Mouse (Mus musculus) testis, adult 2 months (tissue): ENCODE results near the gene Rpl18. TPM values are rescaled to one million over a fixed set of nuclear protein-coding genes. Genes with fewer than 3 reads are reported as not detected.

Source experiments
- H3K27ac ChIP-seq: fragments of 200-500 bp; 2 replicates; pipeline ENCODE4 v1.5.1; 2012; ENCODE audit warnings: low read depth, low read length; ENCODE audit not compliant: control insufficient read depth, insufficient read depth
- H3K27me3 ChIP-seq: fragments of 200-500 bp; 2 replicates; pipeline ENCODE4 v1.6.1; 2012; ENCODE audit warnings: mild to moderate bottlenecking, low read length, moderate library complexity; ENCODE audit not compliant: control insufficient read depth, insufficient read depth
- H3K36me3 ChIP-seq: fragments of 200-500 bp; 2 replicates; pipeline ENCODE4 v1.6.1; 2012; ENCODE audit warnings: mild to moderate bottlenecking, low read length; ENCODE audit not compliant: control insufficient read depth, insufficient read depth
- H3K4me1 ChIP-seq: fragments of 200-500 bp; 2 replicates; pipeline ENCODE4 v1.6.1; 2012; ENCODE audit warnings: low read length; ENCODE audit not compliant: control insufficient read depth, insufficient read depth
- H3K4me3 ChIP-seq: fragments of 200-500 bp; 2 replicates; pipeline ENCODE4 v1.5.1; 2012; ENCODE audit warnings: low read depth, mild to moderate bottlenecking, low read length, moderate library complexity, mixed read lengths; ENCODE audit not compliant: control insufficient read depth
- CTCF ChIP-seq: fragments of 200-500 bp; IDR thresholded peaks from 2 replicates; pipeline ENCODE4 v1.5.1; 2012; ENCODE audit warnings: low read depth, mild to moderate bottlenecking, inconsistent platforms, low read length, moderate library complexity; ENCODE audit not compliant: control insufficient read depth, insufficient read depth, insufficient replicate concordance
- POLR2A ChIP-seq: fragments of 200-500 bp; IDR thresholded peaks from 2 replicates; pipeline ENCODE4 v1.6.1; 2012; ENCODE audit warnings: low read depth, mild to moderate bottlenecking, inconsistent platforms, low read length, moderate library complexity; ENCODE audit not compliant: control insufficient read depth
- polyA plus RNA-seq: library from polyadenylated mRNA; depleted of rRNA; stranded (reverse); fragments of >200 nt; gene quantifications from 2 replicates; pipeline ENCODE4 v1.2.3, GENCODE M21; 2012; rRNA removed

Gene Rpl18
- polyA plus RNA-seq, result 517 and 652 TPM in 2 replicates

DNA sequence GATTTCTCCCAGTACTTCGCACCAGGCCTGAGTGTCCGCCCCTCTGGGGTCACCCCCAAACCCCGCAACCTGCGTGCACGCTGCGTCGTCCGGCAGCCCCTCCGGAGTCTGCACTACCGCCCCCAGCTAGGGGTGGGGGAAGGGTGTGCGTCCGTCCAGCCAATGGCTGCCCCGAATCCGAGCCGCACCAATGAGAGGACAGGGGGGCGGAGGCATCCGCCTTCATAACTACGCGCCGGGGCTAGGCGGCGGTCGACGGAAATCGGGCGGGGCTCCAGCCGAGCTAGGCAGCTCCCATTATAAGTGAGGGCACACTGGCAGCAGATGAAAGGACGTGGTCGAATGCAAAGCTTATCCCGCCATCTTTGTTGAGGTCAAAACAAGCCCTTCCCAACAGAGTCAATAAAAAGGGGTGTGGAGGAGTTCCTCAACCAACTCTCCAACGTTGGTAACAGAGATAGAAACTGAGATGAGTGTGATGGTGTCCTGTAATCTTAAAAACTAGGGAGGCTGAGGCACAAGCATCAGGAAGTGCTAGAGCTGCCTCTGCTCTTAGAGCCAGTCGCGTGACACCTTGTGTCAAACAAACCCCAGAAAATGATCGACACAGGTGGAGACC lies at the start of gene Rpl18:
Rpl18 (plus strand) TSS at position 368 of the 619 bp plus-strand sequence.
- no peak for TF ChIP-seq CTCF
- TF ChIP-seq POLR2A, result peak; percentile 62; the same call in 1 of the 2 replicates
- Histone ChIP-seq H3K27ac (peak within 1 kb of the TSS; percentile 75), H3K4me3 (peak within 1 kb of the TSS; percentile 94), H3K4me1 (peaks cover 22% of the 10 kb centered on the region), H3K36me3 (peaks cover 4% of the 10 kb centered on the region), H3K27me3 (no peaks in the 10 kb centered on the region)

DNA sequence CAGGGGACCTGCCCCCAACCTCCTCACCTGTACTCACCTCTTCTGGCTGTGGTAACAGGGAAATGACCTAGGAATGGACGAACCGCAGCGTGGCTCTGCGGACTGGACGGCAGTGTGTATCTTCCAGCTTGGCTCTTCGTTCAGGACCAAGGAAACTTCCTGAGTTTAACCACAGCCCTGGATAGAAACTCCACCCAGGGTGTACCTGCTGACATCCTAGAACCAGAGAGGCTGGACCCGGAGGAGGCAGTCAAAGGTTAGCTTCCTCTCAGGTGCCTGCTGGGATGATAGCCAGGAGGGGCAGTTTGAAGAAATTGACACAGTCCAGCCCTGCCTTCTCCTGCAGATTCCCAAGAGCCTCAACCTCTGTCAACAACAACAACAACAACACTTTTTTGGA lies 49.1 kb upstream of the Rpl18 start, which contains the start of gene Fut2:
Fut2 (minus strand) TSS at position 234 of the 400 bp plus-strand sequence.
- H3K27ac ChIP-seq, result no peak within 1 kb of the TSS

DNA sequence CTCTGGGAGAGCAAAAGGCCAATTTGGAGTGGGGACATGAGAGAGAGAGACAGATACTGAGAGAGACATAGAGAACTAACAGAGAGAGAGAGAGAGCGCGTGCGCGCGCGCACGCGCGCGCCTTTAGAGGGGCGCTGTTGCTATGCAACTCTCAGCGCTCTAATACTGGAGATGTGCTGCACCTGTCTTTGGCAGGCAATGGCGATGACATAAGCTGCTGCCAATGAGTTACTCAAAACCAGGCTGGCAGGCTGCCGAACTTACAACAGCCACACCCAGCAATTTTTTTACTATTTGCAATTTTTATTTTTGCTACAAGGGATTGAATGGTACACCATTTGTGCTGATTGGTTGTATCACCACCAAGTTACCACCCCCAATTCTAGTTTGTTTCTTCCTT lies 47.5 kb upstream of the Rpl18 start:
- TF ChIP-seq CTCF (no peak), POLR2A (no peak)
- no peaks in the 10 kb centered on the region for H3K36me3 ChIP-seq
- H3K4me3 ChIP-seq, result no peak overlapping the region
- no peak overlapping the region for H3K27ac ChIP-seq
- H3K27me3 ChIP-seq, result no peaks in the 10 kb centered on the region
- H3K4me1 ChIP-seq, result no peaks in the 10 kb centered on the region

More for the DNA sequence above, 49.1 kb upstream of the Rpl18 start, which contains the start of gene Fut2:
- no peak within 1 kb of the TSS for H3K4me3 ChIP-seq
- H3K36me3 ChIP-seq, result no peaks in the 10 kb centered on the region
- H3K27me3 ChIP-seq, result no peaks in the 10 kb centered on the region
- no peaks in the 10 kb centered on the region for H3K4me1 ChIP-seq
- TF ChIP-seq POLR2A (no peak), CTCF (no peak)

GRCm38 (mm10) chr7:45668921-45669320 lies 46.3 kb upstream of the Rpl18 start:
- H3K4me1 ChIP-seq, result no peaks in the 10 kb centered on the region
- H3K27ac ChIP-seq, result no peak overlapping the region
- no peaks in the 10 kb centered on the region for H3K36me3 ChIP-seq
- no peaks in the 10 kb centered on the region for H3K27me3 ChIP-seq
- no peak overlapping the region for H3K4me3 ChIP-seq
- TF ChIP-seq CTCF (no peak), POLR2A (no peak)

DNA sequence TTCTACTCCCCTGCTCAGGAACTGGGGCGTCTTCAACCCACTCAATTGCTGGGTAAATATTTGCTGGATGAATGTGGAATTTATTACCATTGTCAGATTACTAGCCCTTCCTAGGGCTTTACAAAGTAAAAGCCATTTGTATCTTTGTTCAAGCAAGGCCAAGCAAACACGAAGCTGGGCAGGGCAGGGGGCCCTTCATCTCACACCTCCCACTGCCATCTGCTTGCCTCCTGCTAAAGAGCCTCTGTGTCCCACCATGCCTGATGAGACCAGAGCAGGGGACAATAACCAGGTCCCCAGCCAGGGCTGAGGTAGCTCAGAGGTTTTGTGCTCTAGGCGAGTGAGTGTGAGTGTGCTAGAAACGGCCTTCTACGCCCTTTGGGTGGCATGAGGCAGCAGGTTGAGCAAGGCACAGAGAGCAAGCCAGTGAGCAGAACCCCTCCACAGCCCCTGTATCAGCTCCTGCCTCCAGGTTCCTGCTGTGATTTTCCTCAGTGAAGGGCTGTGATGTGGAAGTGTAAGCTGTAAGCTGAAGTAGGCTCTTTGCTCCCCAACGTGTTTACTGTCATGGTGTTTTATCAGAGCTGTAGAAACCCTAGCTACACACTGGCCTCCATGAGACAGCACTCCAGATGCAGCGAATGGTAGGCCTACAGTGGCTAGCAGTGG lies 37.5 kb upstream of the Rpl18 start:
- H3K4me3 ChIP-seq, result no peak overlapping the region
- TF ChIP-seq CTCF (no peak), POLR2A (no peak)
- H3K27me3 ChIP-seq, result no peaks in the 10 kb centered on the region
- no peak overlapping the region for H3K27ac ChIP-seq
- no peaks in the 10 kb centered on the region for H3K4me1 ChIP-seq
- H3K36me3 ChIP-seq, result no peaks in the 10 kb centered on the region

DNA sequence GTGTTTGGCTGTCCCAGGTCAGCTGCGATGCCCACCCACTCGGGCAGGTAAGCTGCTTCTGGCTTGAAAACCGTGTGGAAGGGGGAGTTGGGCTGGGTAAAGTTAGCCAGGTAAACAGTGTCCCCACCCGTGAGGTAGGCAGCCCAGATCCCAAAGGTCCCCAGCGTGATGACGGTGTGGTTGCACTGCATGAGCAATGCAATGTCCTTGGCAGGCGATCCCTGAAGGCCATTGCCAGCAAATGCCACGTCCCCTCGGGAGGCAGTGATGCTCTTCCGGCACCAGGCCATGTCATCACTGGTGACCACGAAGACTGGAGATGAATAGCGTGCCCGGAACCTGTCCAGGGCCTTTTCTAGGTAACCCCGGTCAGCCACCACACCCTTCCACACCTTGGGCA lies 36.7 kb upstream of the Rpl18 start:
- no peaks in the 10 kb centered on the region for H3K27me3 ChIP-seq
- H3K4me3 ChIP-seq, result no peak overlapping the region
- H3K36me3 ChIP-seq, result no peaks in the 10 kb centered on the region
- TF ChIP-seq POLR2A, result no peak
- no peak for TF ChIP-seq CTCF
- H3K4me1 ChIP-seq, result no peaks in the 10 kb centered on the region
- H3K27ac ChIP-seq, result no peak overlapping the region

- no peaks in the 10 kb centered on the region for H3K27me3 ChIP-seq
- no peaks in the 10 kb centered on the region for H3K4me1 ChIP-seq
- no peak overlapping the region for H3K27ac ChIP-seq
- no peak for TF ChIP-seq POLR2A
- TF ChIP-seq CTCF, result no peak
- H3K36me3 ChIP-seq, result no peaks in the 10 kb centered on the region
- H3K4me3 ChIP-seq, result no peak overlapping the region
These were observed 35.2 kb upstream of the Rpl18 start for GRCm38 (mm10) chr7:45679966-45680621.
